Mouse (Mus musculus) forebrain, embryonic 16.5 days (tissue): ENCODE data around the gene Prkca. TPM values are rescaled to one million over a fixed set of nuclear protein-coding genes. Genes with fewer than 3 reads are reported as not detected.
A peak's percentile ranks its signal among the peaks of the same experiment; 100 is the strongest.

Source experiments
- ATAC-seq: fragments of 200-750 bp; cut with Nextera tagmentation; 2 replicates; pipeline ENCODE4 v1.8.0; 2017; ENCODE audit warnings: mild to moderate bottlenecking, moderate library complexity
- H3K27ac ChIP-seq: fragments of 300-500 bp; sonication (generic); 2 replicates; pipeline ENCODE4 v1.5.1; 2014; ENCODE audit warnings: low read length, control low read depth
- H3K27me3 ChIP-seq: fragments of 300-500 bp; sonication (generic); replicated peaks from 2 replicates; pipeline ENCODE4 v1.6.1; 2014; ENCODE audit warnings: low read length; ENCODE audit not compliant: control insufficient read depth, insufficient read depth
- H3K36me3 ChIP-seq: fragments of 300-500 bp; sonication (generic); 2 replicates; pipeline ENCODE4 v1.6.1; 2014; ENCODE audit not compliant: control insufficient read depth, insufficient read depth
- H3K4me1 ChIP-seq: fragments of 300-500 bp; sonication (generic); replicated peaks from 2 replicates; pipeline ENCODE4 v1.6.1; 2014; ENCODE audit warnings: low read length; ENCODE audit not compliant: control insufficient read depth, insufficient read depth
- H3K4me2 ChIP-seq: fragments of 300-500 bp; sonication (generic); 2 replicates; pipeline ENCODE4 v1.6.1; 2014; ENCODE audit warnings: mild to moderate bottlenecking, low read length, control low read depth
- H3K4me3 ChIP-seq: fragments of 300-500 bp; sonication (generic); replicated peaks from 2 replicates; pipeline ENCODE4 v1.5.1; 2014; ENCODE audit warnings: mild to moderate bottlenecking, low read length, control low read depth
- H3K9ac ChIP-seq: fragments of 300-500 bp; sonication (generic); replicated peaks from 2 replicates; pipeline ENCODE4 v1.6.1; 2014; ENCODE audit warnings: low read depth, low read length, control low read depth
- H3K9me3 ChIP-seq: fragments of 300-500 bp; sonication (generic); 2 replicates; pipeline ENCODE4 v1.6.1; 2016; ENCODE audit warnings: low read length; ENCODE audit not compliant: control insufficient read depth
- WGBS: fragments of 180-500 bp; shearing (Covaris S2); extraction: QIAGEN DNeasy Blood & Tissue Kit; methylation state at CpG from one replicate; pipeline ENCODE4 v1.1.7; 2014; 5-methylcytosine and 5-hydroxymethylcytosine counted together
- polyA plus RNA-seq: library from polyadenylated mRNA; unstranded; fragments of >200 nt; fragmentation: Nextera tagmentation; extraction: Ambion mirVana; gene quantifications from 2 replicates; pipeline ENCODE4 v1.2.1, GENCODE M21; 2015

Prkca gene
- polyA plus RNA-seq = 6.5 and 7.5 TPM in 2 replicates

GRCm38 (mm10) chr11:108343789-108344462 lies at the start of gene Prkca:
Prkca (minus strand) TSS chr11:108343928.
- H3K9me3 ChIP-seq = no peaks in the 10 kb centered on the region
- H3K4me3 ChIP-seq = peak within 1 kb of the TSS; percentile 78
- peak; percentile 97 for ATAC-seq
- peaks cover 21% of the 10 kb centered on the region for H3K4me1 ChIP-seq
- H3K9ac ChIP-seq = peak within 1 kb of the TSS; percentile 96
- 0% methylated on average over 38 of the region's 63 CpGs for WGBS
- H3K4me2 ChIP-seq = peak within 1 kb of the TSS; percentile 98
- H3K36me3 ChIP-seq = no peaks in the 10 kb centered on the region
- H3K27ac ChIP-seq = peak within 1 kb of the TSS; percentile 87
- no peaks in the 10 kb centered on the region for H3K27me3 ChIP-seq

GRCm38 (mm10) chr11:108385666-108386024 lies 41.9 kb upstream of the Prkca start:
- no peak for ATAC-seq
- Histone ChIP-seq H3K9ac (no peak overlapping the region), H3K4me3 (no peak overlapping the region), H3K36me3 (no peaks in the 10 kb centered on the region), H3K27ac (no peak overlapping the region), H3K9me3 (no peaks in the 10 kb centered on the region), H3K4me1 (no peaks in the 10 kb centered on the region), H3K27me3 (no peaks in the 10 kb centered on the region), H3K4me2 (no peak overlapping the region)
- WGBS = 98% methylated on average over 1 of the region's 1 CpGs

- ATAC-seq = no peak
- Histone ChIP-seq H3K9ac (no peak overlapping the region), H3K4me1 (no peaks in the 10 kb centered on the region), H3K4me2 (no peak overlapping the region), H3K27me3 (no peaks in the 10 kb centered on the region), H3K27ac (no peak overlapping the region), H3K9me3 (no peaks in the 10 kb centered on the region), H3K36me3 (no peaks in the 10 kb centered on the region), H3K4me3 (no peak overlapping the region)
- WGBS = 57% methylated on average over 4 of the region's 4 CpGs
These were observed 41.4 kb upstream of the Prkca start for GRCm38 (mm10) chr11:108384920-108385665.

GRCm38 (mm10) chr11:108382664-108383063 lies 38.9 kb upstream of the Prkca start:
- no peak for ATAC-seq
- Histone ChIP-seq H3K4me3 (no peak overlapping the region), H3K4me2 (no peak overlapping the region), H3K9ac (no peak overlapping the region), H3K27ac (no peak overlapping the region), H3K27me3 (no peaks in the 10 kb centered on the region), H3K9me3 (no peaks in the 10 kb centered on the region), H3K36me3 (no peaks in the 10 kb centered on the region), H3K4me1 (peaks cover 3% of the 10 kb centered on the region; the same call in 1 of the 2 replicates)
- WGBS = 81% methylated on average over 3 of the region's 3 CpGs

- Histone ChIP-seq H3K4me1 (peaks cover 4% of the 10 kb centered on the region; the same call in 1 of the 2 replicates), H3K4me2 (no peak overlapping the region), H3K9ac (no peak overlapping the region), H3K4me3 (no peak overlapping the region), H3K36me3 (no peaks in the 10 kb centered on the region), H3K9me3 (no peaks in the 10 kb centered on the region), H3K27me3 (no peaks in the 10 kb centered on the region), H3K27ac (peak overlapping the region; percentile 7; the same call in 1 of the 2 replicates)
- WGBS = 77% methylated on average over 4 of the region's 4 CpGs
- ATAC-seq = peak; percentile 25
These were observed 34.6 kb upstream of the Prkca start for GRCm38 (mm10) chr11:108378363-108378751.

- Histone ChIP-seq H3K4me3 (no peak overlapping the region), H3K36me3 (no peaks in the 10 kb centered on the region), H3K9ac (no peak overlapping the region), H3K27me3 (no peaks in the 10 kb centered on the region), H3K27ac (no peak overlapping the region), H3K4me1 (peaks cover 4% of the 10 kb centered on the region; the same call in 1 of the 2 replicates), H3K4me2 (peak overlapping the region; percentile 46), H3K9me3 (no peaks in the 10 kb centered on the region)
- peak; percentile 98 for ATAC-seq
- WGBS = 21% methylated on average over 19 of the region's 19 CpGs
These were observed 34.1 kb upstream of the Prkca start for GRCm38 (mm10) chr11:108377680-108378362.

- Histone ChIP-seq H3K36me3 (no peaks in the 10 kb centered on the region), H3K4me2 (no peak overlapping the region), H3K9ac (no peak overlapping the region), H3K4me1 (peaks cover 7% of the 10 kb centered on the region; the same call in 1 of the 2 replicates), H3K4me3 (no peak overlapping the region), H3K9me3 (no peaks in the 10 kb centered on the region), H3K27ac (no peak overlapping the region), H3K27me3 (no peaks in the 10 kb centered on the region)
- ATAC-seq = no peak
- WGBS = 94% methylated on average over 7 of the region's 7 CpGs
These were observed 33.1 kb upstream of the Prkca start for GRCm38 (mm10) chr11:108376815-108377214.

- 85% methylated on average over 1 of the region's 1 CpGs for WGBS
- Histone ChIP-seq H3K27ac (no peak overlapping the region), H3K9ac (no peak overlapping the region), H3K4me1 (0 out of 2 replicates have a peak, but pooled peaks cover 1% of the 10 kb centered on the region), H3K9me3 (no peaks in the 10 kb centered on the region), H3K4me2 (no peak overlapping the region), H3K27me3 (no peaks in the 10 kb centered on the region), H3K4me3 (no peak overlapping the region), H3K36me3 (no peaks in the 10 kb centered on the region)
- ATAC-seq = no peak
These were observed 23.3 kb upstream of the Prkca start for GRCm38 (mm10) chr11:108367046-108367445.

- H3K4me2 ChIP-seq = no peak overlapping the region
- WGBS = 76% methylated on average over 7 of the region's 7 CpGs
- ATAC-seq = no peak
- no peak overlapping the region for H3K9ac ChIP-seq
- no peaks in the 10 kb centered on the region for H3K4me1 ChIP-seq
- H3K27ac ChIP-seq = no peak overlapping the region
- no peak overlapping the region for H3K4me3 ChIP-seq
- no peaks in the 10 kb centered on the region for H3K36me3 ChIP-seq
- no peaks in the 10 kb centered on the region for H3K9me3 ChIP-seq
- H3K27me3 ChIP-seq = no peaks in the 10 kb centered on the region
These were observed 21.9 kb upstream of the Prkca start for GRCm38 (mm10) chr11:108365600-108365999.
